Mouse (Mus musculus): ENCODE measurements around the gene Gm21988. TPM values are rescaled to one million over a fixed set of nuclear protein-coding genes. Genes with fewer than 3 reads are reported as not detected.
A peak's percentile ranks its signal among the peaks of the same experiment; 100 is the strongest.

Gm21988 gene
- total RNA-seq, 2 experiments from 2014 or later: 6.6 to 8.7 TPM

- peak; percentile 99 for DNase-seq (ENCODE audit: low spot score in 2 of 2)
Observed at GRCm38 (mm10) chr11:70237457-70238167, 2.0 kb downstream of the Gm21988 start, which contains the start of gene 0610010K14Rik. Gene 0610010K14Rik (minus strand): TSS chr11:70237914.

DNA sequence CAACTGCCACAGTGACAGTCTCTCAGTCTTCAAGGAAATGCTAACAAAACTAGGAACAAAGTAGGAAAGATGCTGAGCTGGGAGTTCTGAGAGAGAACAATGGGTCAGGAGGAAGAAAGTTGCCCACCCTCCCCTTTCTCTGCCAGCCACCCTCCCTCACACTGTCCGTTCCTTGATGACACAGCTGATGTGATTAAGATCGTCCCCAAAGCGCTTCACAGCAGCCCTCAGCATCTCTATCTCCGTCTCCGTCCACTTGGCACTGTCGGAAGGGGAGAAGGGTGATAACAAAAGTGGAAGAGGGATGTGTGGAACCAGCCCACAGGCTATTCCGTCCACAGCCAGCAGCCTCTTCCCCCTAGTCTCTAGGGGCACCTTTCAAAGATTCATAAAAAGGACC, 2.9 kb downstream of the Gm21988 start:
- DNase-seq (ENCODE audit: low spot score in 2 of 2): no peak

DNA sequence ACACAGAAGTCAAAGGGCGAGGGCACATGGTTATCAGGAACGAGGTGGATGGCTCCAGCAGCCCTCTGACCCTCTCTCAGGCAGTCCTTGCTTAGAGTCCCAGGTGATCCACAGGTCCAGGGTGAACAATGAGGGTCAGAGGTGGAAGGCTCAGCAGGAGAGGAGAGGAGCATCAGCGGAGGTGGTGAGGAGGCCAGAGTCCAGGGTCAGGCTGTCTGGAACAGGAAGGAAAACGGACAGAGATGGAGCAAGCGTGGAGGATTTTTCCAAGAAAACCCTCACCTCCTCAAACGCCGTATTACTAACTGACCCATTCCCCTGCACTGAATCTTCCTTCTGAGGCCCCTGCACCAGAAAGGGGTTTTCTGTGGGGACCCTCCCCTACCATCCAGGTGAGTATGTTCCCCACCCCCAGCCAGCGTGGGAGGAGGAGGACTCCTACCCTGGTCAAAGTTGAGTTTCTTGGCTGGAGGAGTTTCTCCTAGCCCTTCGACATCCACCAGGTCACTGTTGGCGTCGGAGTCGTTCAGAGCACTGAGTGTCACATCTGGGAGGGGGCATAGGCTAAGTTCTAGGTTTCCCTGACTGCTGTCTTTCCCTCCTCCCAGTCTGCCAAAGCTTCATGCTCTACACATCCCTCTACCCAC, 4.3 kb downstream of the Gm21988 start:
- DNase-seq (ENCODE audit: low spot score in 2 of 2): no peak

DNA sequence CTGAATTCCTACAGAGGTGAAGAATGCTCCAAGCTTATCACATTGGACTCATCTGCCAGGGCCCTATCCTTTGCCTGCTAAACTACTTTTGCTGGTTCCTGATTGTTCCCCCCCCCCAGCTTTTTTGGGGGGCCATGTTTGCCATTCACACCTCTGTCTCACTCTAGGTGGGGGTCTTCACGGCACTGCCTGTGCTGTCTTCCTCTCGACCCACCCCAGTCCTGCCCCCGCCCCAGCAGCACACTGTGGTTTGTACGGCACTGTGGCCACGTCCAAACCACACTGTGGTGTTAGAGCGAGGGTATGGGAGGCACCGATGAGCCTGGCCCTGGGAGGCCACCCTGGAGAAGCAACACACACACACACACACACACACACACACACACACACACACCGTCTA, 5.1 kb downstream of the Gm21988 start:
- no peak for DNase-seq (ENCODE audit: low spot score in 2 of 2)

DNA sequence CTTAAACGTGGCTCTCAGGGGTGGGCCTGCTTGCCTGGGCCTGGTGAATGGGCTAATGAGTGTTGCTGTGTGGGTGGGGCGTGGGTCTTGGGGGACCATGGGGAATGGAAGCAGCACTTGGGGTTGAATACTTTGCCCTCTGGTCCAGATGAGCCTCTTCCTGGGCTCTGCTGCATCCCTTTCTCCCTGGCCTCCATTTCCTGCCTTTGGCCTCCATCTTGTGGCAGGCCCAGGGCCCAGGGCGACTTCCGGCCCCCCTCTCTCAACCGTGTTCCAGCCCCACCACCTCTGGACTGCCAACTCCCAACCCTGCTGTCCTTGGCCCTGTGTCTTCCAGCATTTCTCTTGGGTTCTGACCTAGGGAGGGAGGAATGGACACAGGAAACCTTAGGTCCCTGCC, 5.6 kb downstream of the Gm21988 start:
- DNase-seq (ENCODE audit: low spot score in 2 of 2): no peak

DNA sequence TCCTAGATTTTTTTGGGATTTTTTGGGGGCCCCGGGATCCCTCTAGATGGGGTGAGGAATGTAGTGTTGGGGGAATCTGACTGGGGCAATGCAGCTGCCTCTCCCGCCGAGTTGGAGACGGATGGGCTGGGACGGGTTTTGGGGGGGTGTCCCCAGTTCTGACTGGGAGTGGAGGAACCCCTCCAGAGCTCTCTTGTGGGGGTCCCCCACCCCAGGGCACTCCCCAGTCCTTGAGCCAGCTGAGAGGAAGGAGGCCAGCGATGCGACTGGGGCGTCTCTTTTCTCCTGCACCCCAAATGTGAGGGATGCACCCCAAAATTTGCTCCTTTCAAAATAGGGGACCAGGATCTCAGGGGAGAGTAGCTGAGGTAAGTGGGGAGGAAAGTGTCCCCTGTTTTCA, 6.6 kb downstream of the Gm21988 start:
- peak in 1 of 2 experiments; percentile 55 for DNase-seq (ENCODE audit: low spot score in 2 of 2)

DNA sequence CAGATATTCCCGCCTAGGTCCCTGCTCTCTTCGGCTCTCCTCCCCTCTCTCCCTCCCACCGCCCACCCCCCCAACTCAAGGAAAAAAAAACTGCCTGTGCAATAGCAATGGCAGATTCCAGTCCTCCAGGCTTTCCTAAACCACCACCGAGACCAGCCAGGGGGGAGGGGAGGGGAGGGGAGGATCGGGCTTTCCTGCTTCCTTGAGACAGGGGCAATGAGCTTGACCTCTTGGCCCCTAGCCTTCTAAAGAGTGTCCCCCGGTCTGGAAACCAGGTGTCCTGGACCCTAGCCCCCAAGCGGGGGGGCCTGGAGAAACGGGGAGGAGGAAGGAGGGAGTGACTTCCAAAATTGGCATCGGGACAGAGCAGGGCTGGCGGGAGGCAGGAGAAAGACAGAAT, 7.1 kb downstream of the Gm21988 start:
- DNase-seq (ENCODE audit: low spot score in 2 of 2): peak; percentile 74 to 75

DNA sequence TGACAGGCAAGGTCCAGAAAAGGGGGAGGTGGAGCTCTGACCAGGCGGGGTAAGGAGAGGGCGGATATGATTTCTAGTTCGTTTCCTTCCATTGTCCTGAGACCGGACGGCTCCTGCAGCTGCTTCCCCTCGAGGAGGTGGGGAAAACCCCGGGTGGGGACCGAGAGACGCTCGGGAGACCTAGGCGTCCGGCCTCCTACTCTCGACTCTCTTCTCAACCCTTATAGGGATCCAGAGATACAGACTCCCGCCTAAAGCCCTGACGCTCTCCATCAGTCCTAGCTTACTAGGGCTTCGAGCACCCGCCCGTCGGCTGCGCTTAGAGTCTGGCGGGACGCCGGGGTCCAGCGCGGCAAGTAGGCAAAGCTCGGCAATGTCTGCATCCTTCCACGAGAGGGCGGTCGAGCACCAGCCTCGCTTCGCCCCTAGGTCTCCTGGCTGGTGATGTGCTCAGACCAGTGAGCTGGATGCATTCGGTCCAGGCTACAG, 9.3 kb downstream of the Gm21988 start:
- DNase-seq (ENCODE audit: low spot score in 2 of 2): peak; percentile 90

DNA sequence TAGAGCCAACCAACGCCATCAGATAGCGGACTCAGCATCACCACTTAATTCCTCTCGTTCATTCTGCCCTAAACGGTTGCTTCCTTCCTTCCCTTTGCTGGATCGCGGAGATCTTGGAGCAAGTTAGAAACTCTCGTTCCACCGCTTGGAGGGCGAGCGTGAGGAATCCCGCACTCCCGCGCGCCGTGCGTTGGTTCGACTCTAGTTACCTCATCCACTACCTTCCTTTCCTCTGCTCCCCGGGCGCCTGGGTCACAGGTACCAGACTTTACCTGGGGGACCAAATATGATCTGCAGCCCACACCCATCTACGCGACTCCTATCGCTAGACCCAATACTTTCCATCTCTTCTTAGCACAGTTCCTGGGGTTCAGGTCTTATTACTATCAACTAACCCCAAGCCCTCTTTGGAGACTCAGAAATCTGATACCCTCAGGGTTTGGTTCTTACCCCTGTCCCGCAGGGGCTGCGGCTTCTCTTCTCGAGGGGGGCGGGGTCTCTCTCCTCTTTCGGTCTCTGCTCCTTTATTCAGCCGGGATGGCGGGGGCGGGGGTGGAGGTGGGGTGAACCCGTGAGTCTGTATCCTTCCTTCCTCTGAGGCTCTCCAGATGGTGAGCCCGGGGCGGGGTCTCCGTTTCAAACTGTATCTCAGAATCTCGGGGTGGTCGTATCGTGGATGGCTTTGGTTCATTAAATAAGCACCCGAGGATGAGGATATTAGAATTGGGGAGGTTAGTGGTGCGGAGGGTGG, 10.2 kb downstream of the Gm21988 start, which contains the start of gene Bcl6b:
Gene Bcl6b, minus strand, starts transcription at position 539 of the 751 bp plus-strand sequence.
- peak in 1 of 2 experiments; percentile 28 for DNase-seq (ENCODE audit: low spot score in 2 of 2)

DNA sequence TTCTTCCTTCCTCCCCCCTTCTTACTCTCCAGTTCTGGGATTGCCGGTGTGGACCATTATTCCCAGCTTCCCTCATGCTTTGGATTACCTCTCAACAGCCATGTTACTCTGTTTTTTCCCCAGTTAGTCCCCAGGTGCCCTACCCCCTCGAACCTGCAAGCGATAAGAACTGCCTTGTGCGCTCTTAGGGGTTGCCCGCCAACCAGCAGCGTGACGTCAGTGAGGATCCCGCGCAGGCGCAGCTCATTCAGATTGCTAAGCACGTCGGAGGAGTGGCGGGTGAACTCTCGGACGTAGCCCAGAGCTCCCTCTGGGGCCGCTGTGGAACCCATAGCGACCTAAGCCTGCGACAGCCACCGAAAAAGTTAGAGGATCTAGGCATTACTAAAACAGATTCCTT, 10.8 kb downstream of the Gm21988 start:
- DNase-seq (ENCODE audit: low spot score in 2 of 2): peak; percentile 85 to 89

GRCm38 (mm10) chr11:70227661-70228245, 11.9 kb downstream of the Gm21988 start:
- no peak for DNase-seq (ENCODE audit: low spot score in 2 of 2)

GRCm38 (mm10) chr11:70227126-70227525, 12.5 kb downstream of the Gm21988 start:
- DNase-seq (ENCODE audit: low spot score in 2 of 2): peak in 1 of 2 experiments; percentile 38

GRCm38 (mm10) chr11:70226602-70226890, 13.1 kb downstream of the Gm21988 start:
- no peak for DNase-seq (ENCODE audit: low spot score in 2 of 2)

GRCm38 (mm10) chr11:70225798-70226601, 13.6 kb downstream of the Gm21988 start:
- peak in 1 of 2 experiments; percentile 27 for DNase-seq (ENCODE audit: low spot score in 2 of 2)

DNA sequence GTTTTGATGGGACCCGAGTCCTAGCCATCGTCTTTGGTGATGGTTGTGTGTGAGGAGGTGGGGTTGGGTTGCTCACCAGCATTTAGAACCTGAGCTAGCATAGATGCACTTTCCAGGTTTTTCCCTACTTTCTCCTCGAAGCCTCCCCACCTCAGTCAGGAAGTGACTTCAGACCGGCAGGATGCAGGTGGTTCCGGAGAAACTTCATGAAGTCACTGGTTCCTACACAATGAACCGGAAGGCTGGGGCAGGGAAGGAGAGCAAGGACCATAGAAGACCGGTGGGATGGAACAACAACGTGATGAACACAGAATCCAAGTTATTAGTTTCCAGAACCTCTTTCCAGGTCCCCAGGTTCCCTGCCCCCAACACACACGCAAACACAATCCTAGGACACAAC, 15.9 kb downstream of the Gm21988 start:
- no peak for DNase-seq (ENCODE audit: low spot score in 2 of 2)

- peak; percentile 9 to 25 for DNase-seq (ENCODE audit: low spot score in 2 of 2)
Observed at GRCm38 (mm10) chr11:70221603-70222500, 17.8 kb downstream of the Gm21988 start.

- DNase-seq (ENCODE audit: low spot score in 2 of 2): peak; percentile 93 to 94
Observed at GRCm38 (mm10) chr11:70220731-70221602, 18.7 kb downstream of the Gm21988 start, which contains the start of gene Slc16a13. Gene Slc16a13 (minus strand): TSS chr11:70221064.

GRCm38 (mm10) chr11:70220323-70220722, 19.3 kb downstream of the Gm21988 start:
- peak in 1 of 2 experiments; percentile 55 for DNase-seq (ENCODE audit: low spot score in 2 of 2)

Measured in layer of hippocampus, postnatal 10 days (tissue).